Mouse (Mus musculus): Measurements from ENCODE around the gene Ubr1. TPM values are rescaled to one million over a fixed set of nuclear protein-coding genes. Genes with fewer than 3 reads are reported as not detected.
"Not testable (repeated sequence)": the region's sequence is repeated elsewhere in the genome, so short reads cannot be mapped to it uniquely, and the experiment has no call there.

The Ubr1 gene
- total and polyA plus RNA-seq, 3 experiments = 10.7 to 18.1 (median 16.0) TPM

GRCm38 (mm10) chr2:121003586-121003985 is 33.1 kb upstream of the Ubr1 start:
- Histone ChIP-seq H3K27me3 (replicated peaks) (no peaks in the 10 kb centered on the region), H3K36me3 (replicated peaks in 1 of 2; ENCODE audit: control insufficient read depth in 1 of 2, insufficient read depth in 1 of 2, low read length in 1 of 2) (peaks cover 9 to 10% of the 10 kb centered on the region in 2 experiments), H3K9me3 (replicated peaks; ENCODE audit: low read length) (no peaks in the 10 kb centered on the region), H3K9ac (ENCODE audit: insufficient read depth, low read depth) (no peak overlapping the region), H3K27ac (ENCODE audit: insufficient read depth, low read depth) (no peak overlapping the region), H3K4me1 (ENCODE audit: control insufficient read depth in 1 of 2, insufficient read depth in 2 of 2) (peaks cover 0 to 4% of the 10 kb centered on the region in 2 experiments; a peak in 2 of 4 replicates), H3K4me2 (ENCODE audit: insufficient read depth, low read depth, poor library complexity, severe bottlenecking) (no peak overlapping the region), H3K4me3 (replicated peaks in 1 of 3; ENCODE audit: low read depth in 2 of 3, low read length in 2 of 3, poor library complexity in 1 of 3) (no peak overlapping the region), H3K79me2 (replicated peaks; ENCODE audit: control insufficient read depth, extremely low read depth, insufficient read depth, poor library complexity, severe bottlenecking) (no peaks in the 10 kb centered on the region)
- in situ Hi-C loops (cut with MboI; ENCODE audit: low pct_ligation_motif_present, low pct_unique_long_range_greater_than_20kb, low sequenced_read_pairs) = no loop called here
- peak; percentile 39 for DNase-seq (ENCODE audit: extremely low read depth)
- peak; percentile 11; the same call in 1 of the 2 replicates for TF ChIP-seq SMC3 (IDR thresholded peaks at IDR 0.05; ENCODE audit: low read depth, low read length)
- no peak for TF ChIP-seq GABPA (IDR thresholded peaks at IDR 0.05; ENCODE audit: insufficient replicate concordance, low read depth, low read length)
- peak in 1 of 2 experiments; percentile 55; a peak in 2 of 4 replicates for TF ChIP-seq CTCF (conservative IDR thresholded peaks at IDR 0.05 in 1 of 2, IDR thresholded peaks at IDR 0.05 in 1 of 2; ENCODE audit: low read depth in 2 of 2, low read length in 2 of 2)
- peak; percentile 55 for TF ChIP-seq RAD21 (IDR thresholded peaks at IDR 0.05; ENCODE audit: low read depth, low read length)
- no peak for TF ChIP-seq ZNF384 (IDR thresholded peaks at IDR 0.05; ENCODE audit: low read depth, low read length)
- dilution Hi-C loops (cut with MboI; ENCODE audit: extremely low pct_ligation_motif_present, extremely low pct_unique_long_range_greater_than_20kb, low sequenced_read_pairs) = no loop called here

DNA sequence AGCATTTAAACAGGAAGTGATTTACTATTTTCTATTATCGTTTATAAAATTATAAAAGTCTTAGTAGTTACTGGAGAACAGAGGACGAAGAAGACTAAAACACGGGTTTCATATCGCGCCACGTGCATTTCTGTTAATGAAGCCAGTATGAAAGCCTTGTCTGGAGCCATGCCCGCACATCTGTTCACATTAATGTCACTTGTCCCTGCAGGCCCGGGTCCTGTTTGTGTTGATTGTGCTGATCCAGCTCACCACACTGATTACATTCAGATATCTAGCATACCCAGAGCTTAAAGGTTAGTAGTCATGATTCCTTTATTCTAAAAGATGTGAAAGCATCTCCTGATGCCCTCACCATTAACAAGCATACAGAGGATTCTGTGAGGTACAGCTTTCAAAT is 28.3 kb upstream of the Ubr1 start:
- no peak for DNase-seq (ENCODE audit: extremely low read depth)
- dilution Hi-C loops (cut with MboI; ENCODE audit: extremely low pct_ligation_motif_present, extremely low pct_unique_long_range_greater_than_20kb, low sequenced_read_pairs) = no loop called here

GRCm38 (mm10) chr2:120996607-120997006 is 26.1 kb upstream of the Ubr1 start:
- H3K9me3 ChIP-seq (replicated peaks; ENCODE audit: low read length); H3K4me2 ChIP-seq (ENCODE audit: insufficient read depth, low read depth, poor library complexity, severe bottlenecking); H3K9ac ChIP-seq (ENCODE audit: insufficient read depth, low read depth); H3K4me3 ChIP-seq (replicated peaks in 1 of 3; ENCODE audit: low read depth in 2 of 3, low read length in 2 of 3, poor library complexity in 1 of 3); H3K79me2 ChIP-seq (replicated peaks; ENCODE audit: control insufficient read depth, extremely low read depth, insufficient read depth, poor library complexity, severe bottlenecking); in situ Hi-C loops (cut with MboI; ENCODE audit: low pct_ligation_motif_present, low pct_unique_long_range_greater_than_20kb, low sequenced_read_pairs); H3K4me1 ChIP-seq (ENCODE audit: control insufficient read depth in 1 of 2, insufficient read depth in 2 of 2); DNase-seq (ENCODE audit: extremely low read depth); dilution Hi-C loops (cut with MboI; ENCODE audit: extremely low pct_ligation_motif_present, extremely low pct_unique_long_range_greater_than_20kb, low sequenced_read_pairs); H3K27me3 ChIP-seq (replicated peaks); H3K27ac ChIP-seq (ENCODE audit: insufficient read depth, low read depth): not testable (repeated sequence)
- H3K36me3 ChIP-seq (replicated peaks in 1 of 2; ENCODE audit: control insufficient read depth in 1 of 2, insufficient read depth in 1 of 2, low read length in 1 of 2) = peaks cover 9 to 10% of the 10 kb centered on the region in 2 experiments

More for the DNA sequence above, 28.3 kb upstream of the Ubr1 start:
- Histone ChIP-seq H3K9ac (ENCODE audit: insufficient read depth, low read depth) (no peak overlapping the region), H3K27me3 (replicated peaks) (no peaks in the 10 kb centered on the region), H3K27ac (ENCODE audit: insufficient read depth, low read depth) (no peak overlapping the region), H3K79me2 (replicated peaks; ENCODE audit: control insufficient read depth, extremely low read depth, insufficient read depth, poor library complexity, severe bottlenecking) (no peaks in the 10 kb centered on the region), H3K4me3 (replicated peaks in 1 of 3; ENCODE audit: low read depth in 2 of 3, low read length in 2 of 3, poor library complexity in 1 of 3) (no peak overlapping the region), H3K36me3 (replicated peaks in 1 of 2; ENCODE audit: control insufficient read depth in 1 of 2, insufficient read depth in 1 of 2, low read length in 1 of 2) (peaks cover 10% of the 10 kb centered on the region in 2 experiments), H3K4me1 (ENCODE audit: control insufficient read depth in 1 of 2, insufficient read depth in 2 of 2) (no peaks in the 10 kb centered on the region), H3K4me2 (ENCODE audit: insufficient read depth, low read depth, poor library complexity, severe bottlenecking) (no peak overlapping the region), H3K9me3 (replicated peaks; ENCODE audit: low read length) (no peaks in the 10 kb centered on the region)
- TF ChIP-seq ZKSCAN1 (IDR thresholded peaks at IDR 0.05; ENCODE audit: borderline replicate concordance, low read depth, low read length) = no peak
- TF ChIP-seq POLR2AphosphoS2 (IDR thresholded peaks at IDR 0.05; ENCODE audit: low read depth, low read length) = no peak
- TF ChIP-seq MEF2A (IDR thresholded peaks at IDR 0.05; ENCODE audit: borderline replicate concordance, low read depth, low read length) = no peak
- no peak for TF ChIP-seq UBTF (IDR thresholded peaks at IDR 0.05; ENCODE audit: low read depth, low read length)
- TF ChIP-seq RCOR1 (conservative IDR thresholded peaks at IDR 0.05; ENCODE audit: low read depth, low read length) = no peak
- no peak for TF ChIP-seq E2F4 (IDR thresholded peaks at IDR 0.05; ENCODE audit: insufficient replicate concordance, low read depth, low read length)
- TF ChIP-seq IRF4 (IDR thresholded peaks at IDR 0.05; ENCODE audit: low read depth, low read length) = no peak
- TF ChIP-seq USF2 (conservative IDR thresholded peaks at IDR 0.05; ENCODE audit: low read depth, low read length) = no peak
- TF ChIP-seq JUN (IDR thresholded peaks at IDR 0.05; ENCODE audit: insufficient read depth, low read depth, low read length) = no peak
- no peak for TF ChIP-seq BHLHE40 (IDR thresholded peaks at IDR 0.05; ENCODE audit: low read depth, low read length)
- TF ChIP-seq ZC3H11A (IDR thresholded peaks at IDR 0.05; ENCODE audit: low read depth, low read length) = no peak
- no peak for TF ChIP-seq MYC (IDR thresholded peaks at IDR 0.05; ENCODE audit: low read depth, low read length)
- no peak for TF ChIP-seq ETS1 (conservative IDR thresholded peaks at IDR 0.05; ENCODE audit: low read depth, low read length)
- no peak for TF ChIP-seq EP300 (IDR thresholded peaks at IDR 0.05; ENCODE audit: low read length)
- TF ChIP-seq TCF12 (IDR thresholded peaks at IDR 0.05; ENCODE audit: low read depth, low read length) = no peak
- TF ChIP-seq ZMIZ1 (IDR thresholded peaks at IDR 0.05; ENCODE audit: low read depth, low read length) = no peak
- TF ChIP-seq GABPA (IDR thresholded peaks at IDR 0.05; ENCODE audit: insufficient replicate concordance, low read depth, low read length) = no peak
- TF ChIP-seq HCFC1 (IDR thresholded peaks at IDR 0.05; ENCODE audit: low read depth, low read length) = no peak
- TF ChIP-seq CHD2 (IDR thresholded peaks at IDR 0.05; ENCODE audit: low read length) = no peak
- no peak for TF ChIP-seq USF1 (IDR thresholded peaks at IDR 0.05; ENCODE audit: low read depth, low read length)
- in situ Hi-C loops (cut with MboI; ENCODE audit: low pct_ligation_motif_present, low pct_unique_long_range_greater_than_20kb, low sequenced_read_pairs) = no loop called here

Measured in CH12.LX (cell line).